In genomic region chr10:127339683-127340576, GRCm38 (mm10) we compare ENCODE assay signal across 8 mouse cellular contexts. TPM values are rescaled to one million over a fixed set of nuclear protein-coding genes. Genes with fewer than 3 reads are reported as not detected.
DNase-seq lines count a peak whose midpoint lies in the region; ATAC-seq and TF ChIP-seq lines count a peak whose summit lies in the region.

No protein-coding gene starts in this region.

- H3K4me3 ChIP-seq in megakaryocyte, embryonic 14.5 days (replicated peaks): peak overlapping the region; percentile 92
- H3K4me3 ChIP-seq in heart, embryonic 16.5 days (ENCODE audit: low read length): peak overlapping the region; percentile 59
- H3K4me3 ChIP-seq in limb, embryonic 14.5 days (replicated peaks; ENCODE audit: low read length): peak overlapping the region; percentile 50
- H3K4me3 ChIP-seq in neural tube, embryonic 11.5 days (ENCODE audit: low read depth, low read length): peak overlapping the region; percentile 39

- peak; percentile 91 for DNase-seq in embryo, embryonic 11 days
- peak; percentile 79 for DNase-seq in limb, embryonic 14.5 days (ENCODE audit: low spot score)
- peak; percentile 81 for DNase-seq in neural tube, embryonic 11.5 days (ENCODE audit: low spot score)
- no peak for DNase-seq in T-cell, adult 2 months (ENCODE audit: low spot score)

- H3K27me3 ChIP-seq in megakaryocyte, embryonic 14.5 days (replicated peaks): peaks cover 51% of the 10 kb centered on the region
- peaks cover 21% of the 10 kb centered on the region for H3K27me3 ChIP-seq in heart, embryonic 16.5 days (ENCODE audit: control insufficient read depth, insufficient read depth, low read length)
- no peaks in the 10 kb centered on the region for H3K27me3 ChIP-seq in limb, embryonic 14.5 days (ENCODE audit: control insufficient read depth, insufficient read depth, low read length)
- peaks cover 19% of the 10 kb centered on the region for H3K27me3 ChIP-seq in neural tube, embryonic 11.5 days (ENCODE audit: control insufficient read depth, insufficient read depth, low read length)

- H3K36me3 ChIP-seq in megakaryocyte, embryonic 14.5 days (replicated peaks; ENCODE audit: low read length): no peaks in the 10 kb centered on the region
- no peaks in the 10 kb centered on the region for H3K36me3 ChIP-seq in heart, embryonic 16.5 days (ENCODE audit: control insufficient read depth, insufficient read depth)
- H3K36me3 ChIP-seq in limb, embryonic 14.5 days (ENCODE audit: control insufficient read depth, insufficient read depth, low read length): peaks cover 29% of the 10 kb centered on the region
- H3K36me3 ChIP-seq in neural tube, embryonic 11.5 days (ENCODE audit: control insufficient read depth, insufficient read depth, low read length): no peaks in the 10 kb centered on the region

- H3K4me1 ChIP-seq in megakaryocyte, embryonic 14.5 days: peaks cover 38% of the 10 kb centered on the region
- H3K4me1 ChIP-seq in heart, embryonic 16.5 days (ENCODE audit: control insufficient read depth, insufficient read depth, low read length): peaks cover 26% of the 10 kb centered on the region
- H3K4me1 ChIP-seq in limb, embryonic 14.5 days (ENCODE audit: control insufficient read depth, insufficient read depth, low read length): no peaks in the 10 kb centered on the region
- H3K4me1 ChIP-seq in neural tube, embryonic 11.5 days (ENCODE audit: control insufficient read depth, insufficient read depth, low read length): peaks cover 21% of the 10 kb centered on the region

- H3K9ac ChIP-seq in heart, embryonic 16.5 days (ENCODE audit: low read length): peak overlapping the region; percentile 61
- H3K9ac ChIP-seq in limb, embryonic 14.5 days (ENCODE audit: low read depth, low read length, severe bottlenecking): peak overlapping the region; percentile 59
- peak overlapping the region; percentile 12; the same call in 1 of the 2 replicates for H3K9ac ChIP-seq in neural tube, embryonic 11.5 days (ENCODE audit: low read length)

- H3K4me2 ChIP-seq in heart, embryonic 16.5 days (ENCODE audit: low read depth, low read length): peak overlapping the region; percentile 98
- peak overlapping the region; percentile 92 for H3K4me2 ChIP-seq in limb, embryonic 14.5 days (replicated peaks; ENCODE audit: low read depth, low read length, severe bottlenecking)
- H3K4me2 ChIP-seq in neural tube, embryonic 11.5 days (ENCODE audit: low read depth): peak overlapping the region; percentile 75

- TF ChIP-seq POLR2A in limb, embryonic 14.5 days (IDR thresholded peaks at IDR 0.05; ENCODE audit: borderline replicate concordance, extremely low read depth, insufficient read depth, insufficient read length): no peak

- no peak overlapping the region for H3K27ac ChIP-seq in heart, embryonic 16.5 days (ENCODE audit: low read length)
- peak overlapping the region; percentile 95 for H3K27ac ChIP-seq in limb, embryonic 14.5 days (replicated peaks; ENCODE audit: low read depth, low read length)
- H3K27ac ChIP-seq in neural tube, embryonic 11.5 days (ENCODE audit: low read depth, low read length): peak overlapping the region; percentile 58

- H3K9me3 ChIP-seq in megakaryocyte, embryonic 14.5 days: peaks cover 7% of the 10 kb centered on the region
- no peaks in the 10 kb centered on the region for H3K9me3 ChIP-seq in heart, embryonic 16.5 days (replicated peaks; ENCODE audit: control insufficient read depth, low read length)
- no peaks in the 10 kb centered on the region for H3K9me3 ChIP-seq in limb, embryonic 14.5 days (ENCODE audit: control insufficient read depth, low read length)
- H3K9me3 ChIP-seq in neural tube, embryonic 11.5 days (ENCODE audit: control insufficient read depth, low read length): 0 out of 2 replicates have a peak, but pooled peaks cover 2% of the 10 kb centered on the region

- no peak for ATAC-seq in megakaryocyte, adult 5-6 weeks (ENCODE audit: poor library complexity, severe bottlenecking)
- ATAC-seq in heart, embryonic 16.5 days (replicated peaks; ENCODE audit: extremely low read depth, insufficient read depth, low FRiP score): 0 out of 2 replicates have a peak, but pooled peaks have one; percentile 20
- peak; percentile 62 for ATAC-seq in limb, embryonic 14.5 days (ENCODE audit: low FRiP score, low read depth)
- ATAC-seq in neural tube, embryonic 11.5 days (ENCODE audit: insufficient read depth, low FRiP score, low TSS enrichment): peak; percentile 53; the same call in 1 of the 2 replicates
- ATAC-seq in frontal cortex, adult (ENCODE audit: low TSS enrichment): no peak

- 0% methylated on average over 39 of the region's 42 CpGs for WGBS in heart, embryonic 16.5 days
- WGBS in limb, embryonic 14.5 days: under 1% methylated on average over 40 of the region's 42 CpGs
- WGBS in neural tube, embryonic 11.5 days: under 1% methylated on average over 39 of the region's 42 CpGs

RNA-seq across cellular contexts. Expression of gene Gli1, which starts 1.8 kb away (rescaled TPM):
- 0.02 TPM in 1 of 2 replicates, not detected in the other for polyA plus RNA-seq in megakaryocyte, embryonic 14.5 days (2012; ENCODE audit: insufficient read depth, low replicate concordance)
- not detected in 2 replicates for total RNA-seq in megakaryocyte, adult 5-6 weeks (2015)
- not detected in 2 replicates for total RNA-seq in megakaryocyte, adult 5-6 weeks (2017)
- polyA plus RNA-seq in heart, embryonic 16.5 days (2015; fragmentation: Nextera tagmentation; extraction: Ambion mirVana): 0.91 and 1.4 TPM in 2 replicates
- 118 and 157 TPM in 2 replicates for polyA plus RNA-seq in limb, embryonic 14.5 days (2012; rRNA removed)
- 16.4 and 19.9 TPM in 2 replicates for polyA plus RNA-seq in limb, embryonic 14.5 days (2014; fragmentation: Nextera tagmentation; extraction: Ambion mirVana)
- 3.8 and 4.6 TPM in 2 replicates for polyA plus RNA-seq in neural tube, embryonic 11.5 days (2014; fragmentation: Nextera tagmentation; extraction: Ambion mirVana)

RNA-seq across cellular contexts. Expression of gene Inhbe, which starts 14.3 kb away (rescaled TPM):
- polyA plus RNA-seq in megakaryocyte, embryonic 14.5 days (2012; ENCODE audit: insufficient read depth, low replicate concordance): not detected in 2 replicates
- not detected in 2 replicates for total RNA-seq in megakaryocyte, adult 5-6 weeks (2015)
- total RNA-seq in megakaryocyte, adult 5-6 weeks (2017): 0.04 TPM in 1 of 2 replicates, not detected in the other
- polyA plus RNA-seq in heart, embryonic 16.5 days (2015; fragmentation: Nextera tagmentation; extraction: Ambion mirVana): 0.04 TPM in 1 of 2 replicates, not detected in the other
- 0.01 TPM in 1 of 2 replicates, not detected in the other for polyA plus RNA-seq in limb, embryonic 14.5 days (2012; rRNA removed)
- not detected in 2 replicates for polyA plus RNA-seq in limb, embryonic 14.5 days (2014; fragmentation: Nextera tagmentation; extraction: Ambion mirVana)
- not detected in 2 replicates for polyA plus RNA-seq in neural tube, embryonic 11.5 days (2014; fragmentation: Nextera tagmentation; extraction: Ambion mirVana)

RNA-seq across cellular contexts. Expression of gene Arhgap9, which starts 18.2 kb away (rescaled TPM):
- polyA plus RNA-seq in megakaryocyte, embryonic 14.5 days (2012; ENCODE audit: insufficient read depth, low replicate concordance): 6.1 and 10.4 TPM in 2 replicates
- 135 and 138 TPM in 2 replicates for total RNA-seq in megakaryocyte, adult 5-6 weeks (2015)
- 96.8 and 108 TPM in 2 replicates for total RNA-seq in megakaryocyte, adult 5-6 weeks (2017)
- polyA plus RNA-seq in heart, embryonic 16.5 days (2015; fragmentation: Nextera tagmentation; extraction: Ambion mirVana): 7.5 and 15.9 TPM in 2 replicates
- polyA plus RNA-seq in limb, embryonic 14.5 days (2012; rRNA removed): 5.5 and 5.8 TPM in 2 replicates
- 5.6 and 7.5 TPM in 2 replicates for polyA plus RNA-seq in limb, embryonic 14.5 days (2014; fragmentation: Nextera tagmentation; extraction: Ambion mirVana)
- polyA plus RNA-seq in neural tube, embryonic 11.5 days (2014; fragmentation: Nextera tagmentation; extraction: Ambion mirVana): 1.1 and 1.8 TPM in 2 replicates

RNA-seq across cellular contexts. Expression of gene Mars, which starts 28.3 kb away (rescaled TPM):
- polyA plus RNA-seq in megakaryocyte, embryonic 14.5 days (2012; ENCODE audit: insufficient read depth, low replicate concordance): 26.0 and 101 TPM in 2 replicates
- 38.4 and 47.8 TPM in 2 replicates for total RNA-seq in megakaryocyte, adult 5-6 weeks (2015)
- 80.3 and 95.2 TPM in 2 replicates for total RNA-seq in megakaryocyte, adult 5-6 weeks (2017)
- 80.4 and 81.2 TPM in 2 replicates for polyA plus RNA-seq in heart, embryonic 16.5 days (2015; fragmentation: Nextera tagmentation; extraction: Ambion mirVana)
- 78.5 and 79.8 TPM in 2 replicates for polyA plus RNA-seq in limb, embryonic 14.5 days (2012; rRNA removed)
- 113 and 114 TPM in 2 replicates for polyA plus RNA-seq in limb, embryonic 14.5 days (2014; fragmentation: Nextera tagmentation; extraction: Ambion mirVana)
- 164 and 166 TPM in 2 replicates for polyA plus RNA-seq in neural tube, embryonic 11.5 days (2014; fragmentation: Nextera tagmentation; extraction: Ambion mirVana)

RNA-seq across cellular contexts. Expression of gene Inhbc, which starts 30.3 kb away (rescaled TPM):
- polyA plus RNA-seq in megakaryocyte, embryonic 14.5 days (2012; ENCODE audit: insufficient read depth, low replicate concordance): not detected in 2 replicates
- not detected in 2 replicates for total RNA-seq in megakaryocyte, adult 5-6 weeks (2015)
- total RNA-seq in megakaryocyte, adult 5-6 weeks (2017): not detected in 2 replicates
- not detected in 2 replicates for polyA plus RNA-seq in heart, embryonic 16.5 days (2015; fragmentation: Nextera tagmentation; extraction: Ambion mirVana)
- polyA plus RNA-seq in limb, embryonic 14.5 days (2012; rRNA removed): not detected in 2 replicates
- not detected in 2 replicates for polyA plus RNA-seq in limb, embryonic 14.5 days (2014; fragmentation: Nextera tagmentation; extraction: Ambion mirVana)
- not detected in 2 replicates for polyA plus RNA-seq in neural tube, embryonic 11.5 days (2014; fragmentation: Nextera tagmentation; extraction: Ambion mirVana)

Comparison
In these comparisons a context has a peak if more than half of its experiments do, and no peak if none do; other contexts are left out.
1. H3K4me3 ChIP-seq: peak in every context shown above with its lines; median percentile 92 in megakaryocyte, embryonic 14.5 days; 59 in heart, embryonic 16.5 days; 50 in limb, embryonic 14.5 days; 39 in neural tube, embryonic 11.5 days.
2. ATAC-seq: peak in heart, embryonic 16.5 days (single experiment), limb, embryonic 14.5 days (single experiment) and neural tube, embryonic 11.5 days (single experiment); none in megakaryocyte, adult 5-6 weeks (single experiment) and frontal cortex, adult (single experiment).
3. Peak in every context shown above with its lines, with median percentiles within 50 percentile points of each other: H3K4me2 ChIP-seq and H3K9ac ChIP-seq.